8 mouse cellular contexts compared by ENCODE assay signal in genomic region chr12:25092027-25092704, GRCm38 (mm10). TPM values are rescaled to one million over a fixed set of nuclear protein-coding genes. Genes with fewer than 3 reads are reported as not detected.
DNase-seq lines count a peak whose midpoint lies in the region; ATAC-seq and TF ChIP-seq lines count a peak whose summit lies in the region.

No protein-coding gene starts in this region.

- CTCF ChIA-PET in Patski (lab: Charles Lee), result interaction anchor here (0.6 to 2.3 kb wide), 4 partner anchors 9 to 979 kb away, joined by 3 to 17 read pairs (median 3); no protein-coding TSS in a partner anchor

- H3K27me3 ChIP-seq in Patski, result no peaks in the 10 kb centered on the region

- in situ Hi-C loops in Patski (cut with MboI; ENCODE audit: low pct_unique_long_range_greater_than_20kb), result loop anchor here (5.0 to 25.0 kb wide), 5 partner anchors 65 to 1320 kb away; partner anchors contain the start of gene Rnf144a

- peak; percentile 28 for ATAC-seq in Patski
- peak; percentile 73 for ATAC-seq in megakaryocyte progenitor cell, adult 5-6 weeks (replicated peaks; ENCODE audit: poor library complexity)

- TF ChIP-seq CTCF in Patski (IDR thresholded peaks at IDR 0.05), result no peak

- POLR2A ChIA-PET in Patski (lab: Charles Lee), result interaction anchor here (0.6 to 0.7 kb wide), 2 partner anchors 9 to 767 kb away, joined by 3 read pairs; no protein-coding TSS in a partner anchor

- no peak for DNase-seq in Patski (ENCODE audit: low read depth, low spot score)
- peak; percentile 88 to 95 for DNase-seq in cerebellum, postnatal 36 days
- peak; percentile 62 to 72 for DNase-seq in gastrocnemius, adult 8-10 months (ENCODE audit: low spot score in 2 of 2)
- DNase-seq in hindlimb bud, embryonic 11.5 days (ENCODE audit: extremely low spot score, low read depth, low spot score), result peak; percentile 79
- DNase-seq in left cerebral cortex, adult 8-10 months (ENCODE audit: low spot score in 2 of 2), result peak; percentile 62 to 88
- peak; percentile 84 for DNase-seq in right cerebral cortex, postnatal 14 days
- peak; percentile 86 to 90 for DNase-seq in urinary bladder, postnatal 36 days (ENCODE audit: low spot score in 2 of 2)

RNA-seq across cellular contexts. Expression of gene Id2, which starts 4.8 kb away (rescaled TPM):
- polyA plus RNA-seq in Patski (2021), result 144 TPM
- total RNA-seq in gastrocnemius, adult 8-10 months (2022), result 1 to 10 TPM; 1.1 to 1.8 (median 1.3) TPM
- 100 to 1,000 TPM; 131 to 145 (median 138) TPM for total RNA-seq in left cerebral cortex, adult 8-10 months (2022)
- 21.8 and 32.4 TPM in 2 replicates for total RNA-seq in megakaryocyte progenitor cell, adult 5-6 weeks (2015)
- total RNA-seq in megakaryocyte progenitor cell, adult 5-6 weeks (2017), result 8.3 and 15.5 TPM in 2 replicates
